Mouse (Mus musculus) macrophage (primary cell): Measurements from ENCODE around the gene Ctsd. TPM values are rescaled to one million over a fixed set of nuclear protein-coding genes. Genes with fewer than 3 reads are reported as not detected.
"Not testable (repeated sequence)": the region's sequence is repeated elsewhere in the genome, so short reads cannot be mapped to it uniquely, and the experiment has no call there.

Source experiments
- H3K27ac ChIP-seq: fragments of 350-480 bp; formaldehyde crosslinking; 2 replicates; pipeline ENCODE4 v1.9.0; 2021
- H3K36me3 ChIP-seq: fragments of 350-480 bp; formaldehyde crosslinking; 2 replicates; pipeline ENCODE4 v1.9.0; 2021; ENCODE audit errors: inconsistent target
- H3K4me3 ChIP-seq: fragments of 350-480 bp; formaldehyde crosslinking; 2 replicates; pipeline ENCODE4 v1.9.0; 2021; ENCODE audit errors: inconsistent target
- H3K79me2 ChIP-seq: fragments of 350-480 bp; formaldehyde crosslinking; 2 replicates; pipeline ENCODE4 v1.9.0; 2021; ENCODE audit errors: inconsistent target
- WGBS: methylation state at CpG from one replicate; pipeline ENCODE4 v1.1.7; 2026; ENCODE audit warnings: inconsistent platforms; ENCODE audit not compliant: missing documents; 5-methylcytosine and 5-hydroxymethylcytosine counted together
- polyA plus RNA-seq: library from polyadenylated mRNA; stranded (reverse); fragments of 250-400 nt; gene quantifications from 3 replicates; pipeline ENCODE4 v1.2.4, GENCODE M21; 2018; ENCODE audit warnings: inconsistent platforms

Gene Ctsd
- polyA plus RNA-seq, 1 experiment from 2014 or later: 15,815 TPM

GRCm38 (mm10) chr7:142351569-142351968 lies 36.3 kb downstream of the Ctsd start:
- no peak overlapping the region for H3K27ac ChIP-seq
- no peak overlapping the region for H3K4me3 ChIP-seq
- H3K36me3 ChIP-seq: no peaks in the 10 kb centered on the region
- 84% methylated on average over 5 of the region's 5 CpGs for WGBS
- no peaks in the 10 kb centered on the region for H3K79me2 ChIP-seq

- WGBS: 69% methylated on average over 9 of the region's 9 CpGs
- Histone ChIP-seq H3K27ac (no peak overlapping the region), H3K36me3 (no peaks in the 10 kb centered on the region), H3K79me2 (no peaks in the 10 kb centered on the region), H3K4me3 (no peak overlapping the region)
Measured at GRCm38 (mm10) chr7:142349308-142349961, 38.4 kb downstream of the Ctsd start.

GRCm38 (mm10) chr7:142347542-142347941 lies 40.3 kb downstream of the Ctsd start:
- H3K36me3 ChIP-seq: no peaks in the 10 kb centered on the region
- no peaks in the 10 kb centered on the region for H3K79me2 ChIP-seq
- no peak overlapping the region for H3K27ac ChIP-seq
- H3K4me3 ChIP-seq: no peak overlapping the region
- WGBS: 90% methylated on average over 4 of the region's 4 CpGs

GRCm38 (mm10) chr7:142342247-142342640 lies 45.6 kb downstream of the Ctsd start:
- 3% methylated on average over 3 of the region's 3 CpGs for WGBS
- H3K36me3 ChIP-seq: no peaks in the 10 kb centered on the region
- no peaks in the 10 kb centered on the region for H3K79me2 ChIP-seq
- no peak overlapping the region for H3K4me3 ChIP-seq
- H3K27ac ChIP-seq: peak overlapping the region; percentile 16

GRCm38 (mm10) chr7:142341564-142342246 lies 46.1 kb downstream of the Ctsd start:
- WGBS: 80% methylated on average over 10 of the region's 10 CpGs
- no peak overlapping the region for H3K4me3 ChIP-seq
- H3K36me3 ChIP-seq: no peaks in the 10 kb centered on the region
- no peaks in the 10 kb centered on the region for H3K79me2 ChIP-seq
- H3K27ac ChIP-seq: peak overlapping the region; percentile 16

GRCm38 (mm10) chr7:142340269-142340970 lies 47.4 kb downstream of the Ctsd start:
- Histone ChIP-seq H3K79me2 (no peaks in the 10 kb centered on the region), H3K4me3 (no peak overlapping the region), H3K36me3 (no peaks in the 10 kb centered on the region), H3K27ac (peak overlapping the region; percentile 10; the same call in 1 of the 2 replicates)
- 7% methylated on average over 10 of the region's 10 CpGs for WGBS

- no peaks in the 10 kb centered on the region for H3K79me2 ChIP-seq
Measured at GRCm38 (mm10) chr7:142335151-142335550, 52.7 kb downstream of the Ctsd start.

GRCm38 (mm10) chr7:142334246-142334645 lies 53.6 kb downstream of the Ctsd start:
- no peak overlapping the region for H3K4me3 ChIP-seq
- no peaks in the 10 kb centered on the region for H3K36me3 ChIP-seq
- 3% methylated on average over 3 of the region's 3 CpGs for WGBS
- H3K79me2 ChIP-seq: no peaks in the 10 kb centered on the region
- H3K27ac ChIP-seq: no peak overlapping the region

More at GRCm38 (mm10) chr7:142335151-142335550, 52.7 kb downstream of the Ctsd start:
- H3K27ac ChIP-seq: no peak overlapping the region
- no peak overlapping the region for H3K4me3 ChIP-seq
- 95% methylated on average over 8 of the region's 8 CpGs for WGBS
- H3K36me3 ChIP-seq: no peaks in the 10 kb centered on the region

- not testable (repeated sequence) for H3K27ac ChIP-seq, H3K36me3 ChIP-seq, H3K79me2 ChIP-seq, H3K4me3 ChIP-seq
- WGBS: 100% methylated on average over 1 of the region's 9 CpGs
Measured at GRCm38 (mm10) chr7:142332741-142333140, 55.1 kb downstream of the Ctsd start.

- H3K79me2 ChIP-seq: no peaks in the 10 kb centered on the region
- 94% methylated on average over 4 of the region's 4 CpGs for WGBS
- no peaks in the 10 kb centered on the region for H3K36me3 ChIP-seq
- H3K27ac ChIP-seq: no peak overlapping the region
- no peak overlapping the region for H3K4me3 ChIP-seq
Measured at GRCm38 (mm10) chr7:142331281-142331680, 56.6 kb downstream of the Ctsd start.

GRCm38 (mm10) chr7:142330271-142330724 lies 57.5 kb downstream of the Ctsd start:
- Histone ChIP-seq H3K27ac (no peak overlapping the region), H3K79me2 (no peaks in the 10 kb centered on the region), H3K4me3 (no peak overlapping the region), H3K36me3 (no peaks in the 10 kb centered on the region)
- 90% methylated on average over 9 of the region's 9 CpGs for WGBS

- WGBS: 81% methylated on average over 3 of the region's 3 CpGs
- Histone ChIP-seq H3K4me3 (no peak overlapping the region), H3K27ac (no peak overlapping the region), H3K79me2 (no peaks in the 10 kb centered on the region), H3K36me3 (no peaks in the 10 kb centered on the region)
Measured at GRCm38 (mm10) chr7:142328507-142328906, 59.3 kb downstream of the Ctsd start.

GRCm38 (mm10) chr7:142326714-142327445 lies 61.0 kb downstream of the Ctsd start:
- H3K27ac ChIP-seq: no peak overlapping the region
- H3K79me2 ChIP-seq: no peaks in the 10 kb centered on the region
- WGBS: 90% methylated on average over 9 of the region's 9 CpGs
- H3K4me3 ChIP-seq: no peak overlapping the region
- H3K36me3 ChIP-seq: no peaks in the 10 kb centered on the region
